Comparison of ENCODE assay signal across 8 mouse cellular contexts in genomic region chr4:130952531-130952930, GRCm38 (mm10). TPM values are rescaled to one million over a fixed set of nuclear protein-coding genes. Genes with fewer than 3 reads are reported as not detected.
DNase-seq lines count a peak whose midpoint lies in the region; ATAC-seq and TF ChIP-seq lines count a peak whose summit lies in the region.

No protein-coding gene starts in this region.

- intact Hi-C loops in gastrocnemius, postnatal 14 days (cut with DNase I; ENCODE audit: low total_unique reads) = no loop called here

- WGBS in heart, embryonic 11.5 days (ENCODE audit: insufficient replicate concordance) = 34% methylated on average over 17 of the region's 17 CpGs
- 23% methylated on average over 17 of the region's 17 CpGs for WGBS in thymus, adult 2 months
- 48% methylated on average over 17 of the region's 17 CpGs for WGBS in embryonic facial prominence, embryonic 11.5 days
- WGBS in forebrain, embryonic 15.5 days = 45% methylated on average over 17 of the region's 17 CpGs

- TF ChIP-seq CTCF in thymus, adult 2 months (IDR thresholded peaks at IDR 0.05; ENCODE audit: borderline replicate concordance, control insufficient read depth, extremely low read depth, insufficient read depth, low read length, poor library complexity) = peak; percentile 67; the same call in 1 of the 2 replicates

- TF ChIP-seq POLR2A in thymus, adult 2 months (IDR thresholded peaks at IDR 0.05; ENCODE audit: control insufficient read depth, extremely low read depth, insufficient read depth, low read length, poor library complexity) = no peak

- H3K4me1 ChIP-seq in heart, embryonic 11.5 days (ENCODE audit: control insufficient read depth, insufficient read depth, low read length) = no peaks in the 10 kb centered on the region
- peaks cover under 1% of the 10 kb centered on the region; the same call in 1 of the 2 replicates for H3K4me1 ChIP-seq in thymus, adult 2 months (replicated peaks; ENCODE audit: control insufficient read depth, insufficient read depth, low read length)
- no peaks in the 10 kb centered on the region for H3K4me1 ChIP-seq in embryonic facial prominence, embryonic 11.5 days (ENCODE audit: control insufficient read depth, insufficient read depth, low read length)
- H3K4me1 ChIP-seq in forebrain, embryonic 15.5 days = no peaks in the 10 kb centered on the region

- H3K9me3 ChIP-seq in heart, embryonic 11.5 days (replicated peaks; ENCODE audit: control insufficient read depth, low read length) = no peaks in the 10 kb centered on the region
- H3K9me3 ChIP-seq in embryonic facial prominence, embryonic 11.5 days (replicated peaks; ENCODE audit: control insufficient read depth, low read length) = no peaks in the 10 kb centered on the region
- H3K9me3 ChIP-seq in forebrain, embryonic 15.5 days = no peaks in the 10 kb centered on the region

- no peak for ATAC-seq in heart, embryonic 11.5 days (replicated peaks; ENCODE audit: insufficient number of reproducible peaks, low FRiP score, low TSS enrichment)
- ATAC-seq in embryonic facial prominence, embryonic 11.5 days (replicated peaks; ENCODE audit: insufficient number of reproducible peaks, low FRiP score, low TSS enrichment, low read depth) = no peak
- ATAC-seq in megakaryocyte, adult 5-6 weeks (ENCODE audit: poor library complexity, severe bottlenecking) = peak; percentile 47; the same call in 1 of the 2 replicates
- no peak for ATAC-seq in forebrain, embryonic 15.5 days (replicated peaks)

- DNase-seq in heart, adult 11 months = peak; percentile 71
- peak; percentile 49 for DNase-seq in thymus, adult 2 months
- no peak for DNase-seq in thymus, postnatal 10 days (ENCODE audit: low spot score in 2 of 2)
- peak; percentile 54 for DNase-seq in embryonic facial prominence, embryonic 11.5 days (ENCODE audit: low spot score)
- no peak for DNase-seq in gastrocnemius, postnatal 14 days

- no peak overlapping the region for H3K27ac ChIP-seq in heart, embryonic 11.5 days (ENCODE audit: low read depth, low read length)
- H3K27ac ChIP-seq in thymus, adult 2 months (ENCODE audit: control insufficient read depth, insufficient read depth, low read length) = no peak overlapping the region
- H3K27ac ChIP-seq in embryonic facial prominence, embryonic 11.5 days (replicated peaks; ENCODE audit: low read depth, low read length) = no peak overlapping the region
- no peak overlapping the region for H3K27ac ChIP-seq in forebrain, embryonic 15.5 days (replicated peaks)

- H3K9ac ChIP-seq in heart, embryonic 11.5 days (ENCODE audit: low read depth, low read length) = no peak overlapping the region
- no peak overlapping the region for H3K9ac ChIP-seq in embryonic facial prominence, embryonic 11.5 days (replicated peaks; ENCODE audit: low read length)
- H3K9ac ChIP-seq in forebrain, embryonic 15.5 days (replicated peaks) = no peak overlapping the region

- H3K4me2 ChIP-seq in heart, embryonic 11.5 days = no peak overlapping the region
- H3K4me2 ChIP-seq in embryonic facial prominence, embryonic 11.5 days (ENCODE audit: low read depth, low read length) = no peak overlapping the region
- H3K4me2 ChIP-seq in forebrain, embryonic 15.5 days (replicated peaks) = no peak overlapping the region

- H3K27me3 ChIP-seq in heart, embryonic 11.5 days (ENCODE audit: control insufficient read depth, insufficient read depth, low read length) = peaks cover 6% of the 10 kb centered on the region; the same call in 1 of the 2 replicates
- no peaks in the 10 kb centered on the region for H3K27me3 ChIP-seq in thymus, adult 2 months (ENCODE audit: control insufficient read depth, insufficient read depth, low read length)
- H3K27me3 ChIP-seq in embryonic facial prominence, embryonic 11.5 days (ENCODE audit: control insufficient read depth, insufficient read depth, low read length) = no peaks in the 10 kb centered on the region; the same call in 1 of the 2 replicates
- H3K27me3 ChIP-seq in forebrain, embryonic 15.5 days = no peaks in the 10 kb centered on the region

- H3K36me3 ChIP-seq in heart, embryonic 11.5 days (ENCODE audit: control insufficient read depth, insufficient read depth, low read length) = no peaks in the 10 kb centered on the region
- H3K36me3 ChIP-seq in thymus, adult 2 months (ENCODE audit: control insufficient read depth, insufficient read depth, low read length) = no peaks in the 10 kb centered on the region
- no peaks in the 10 kb centered on the region for H3K36me3 ChIP-seq in embryonic facial prominence, embryonic 11.5 days (replicated peaks; ENCODE audit: control insufficient read depth, insufficient read depth, low read depth, low read length)
- H3K36me3 ChIP-seq in forebrain, embryonic 15.5 days = no peaks in the 10 kb centered on the region

- H3K4me3 ChIP-seq in heart, embryonic 11.5 days (ENCODE audit: low read depth, low read length) = no peak overlapping the region
- H3K4me3 ChIP-seq in thymus, adult 2 months (ENCODE audit: control insufficient read depth, insufficient read depth, low read length) = no peak overlapping the region
- no peak overlapping the region for H3K4me3 ChIP-seq in embryonic facial prominence, embryonic 11.5 days (ENCODE audit: low read depth, low read length)
- H3K4me3 ChIP-seq in forebrain, embryonic 15.5 days = no peak overlapping the region

RNA-seq across cellular contexts. Expression of gene Matn1, which starts 8.3 kb away (rescaled TPM):
- polyA plus RNA-seq in heart, embryonic 11.5 days (2014; fragmentation: Nextera tagmentation; extraction: Ambion mirVana) = 0.39 TPM in 1 of 2 replicates, not detected in the other
- 2.1 and 2.2 TPM in 2 replicates for polyA plus RNA-seq in thymus, adult 2 months (2012; rRNA removed)
- 0.34 and 0.61 TPM in 2 replicates for polyA plus RNA-seq in embryonic facial prominence, embryonic 11.5 days (2014; fragmentation: Nextera tagmentation; extraction: Ambion mirVana)
- total RNA-seq in megakaryocyte, adult 5-6 weeks (2015) = not detected in 2 replicates
- total RNA-seq in megakaryocyte, adult 5-6 weeks (2017) = not detected in 2 replicates
- not detected in 2 replicates for polyA plus RNA-seq in forebrain, embryonic 15.5 days (2015; fragmentation: Nextera tagmentation; extraction: Ambion mirVana)
- total RNA-seq in gastrocnemius, postnatal 14 days (2021) = not detected

RNA-seq across cellular contexts. Expression of gene Laptm5, which starts 39.6 kb away (rescaled TPM):
- polyA plus RNA-seq in heart, embryonic 11.5 days (2014; fragmentation: Nextera tagmentation; extraction: Ambion mirVana) = 15.0 and 18.2 TPM in 2 replicates
- polyA plus RNA-seq in thymus, adult 2 months (2012; rRNA removed) = 1,867 and 1,969 TPM in 2 replicates
- 25.2 and 25.4 TPM in 2 replicates for polyA plus RNA-seq in embryonic facial prominence, embryonic 11.5 days (2014; fragmentation: Nextera tagmentation; extraction: Ambion mirVana)
- 1,039 and 1,095 TPM in 2 replicates for total RNA-seq in megakaryocyte, adult 5-6 weeks (2015)
- total RNA-seq in megakaryocyte, adult 5-6 weeks (2017) = 312 and 362 TPM in 2 replicates
- 21.6 and 26.4 TPM in 2 replicates for polyA plus RNA-seq in forebrain, embryonic 15.5 days (2015; fragmentation: Nextera tagmentation; extraction: Ambion mirVana)
- 1 to 10 TPM; 8.0 to 8.1 TPM for total RNA-seq in gastrocnemius, postnatal 14 days (2021)

Comparison
In these comparisons a context has a peak if more than half of its experiments do, and no peak if none do; other contexts are left out.
1. DNase-seq: peak in heart, adult 11 months (single experiment), thymus, adult 2 months (single experiment) and embryonic facial prominence, embryonic 11.5 days (single experiment); none in thymus, postnatal 10 days (0 of 2) and gastrocnemius, postnatal 14 days (single experiment).
2. RNA of gene Laptm5, which starts 39.6 kb away (polyA plus RNA-seq): 1,867 to 1,969 TPM in thymus, adult 2 months; 25.2 to 25.4 TPM in embryonic facial prominence, embryonic 11.5 days, 21.6 to 26.4 TPM in forebrain, embryonic 15.5 days and 15.0 to 18.2 TPM in heart, embryonic 11.5 days; every median in the first group is over 10 times any median in the second.